Mouse (Mus musculus) embryonic facial prominence, embryonic 13.5 days (tissue): ENCODE measurements around the gene Azin2. TPM values are rescaled to one million over a fixed set of nuclear protein-coding genes. Genes with fewer than 3 reads are reported as not detected.

Experiments
- ATAC-seq: fragments of 200-750 bp; cut with Nextera tagmentation; 2 replicates; pipeline ENCODE4 v1.8.0; 2017; ENCODE audit warnings: low read depth; ENCODE audit not compliant: insufficient number of reproducible peaks, insufficient read depth, low FRiP score, low TSS enrichment
- H3K27ac ChIP-seq: fragments of 300-500 bp; sonication (generic); 2 replicates; pipeline ENCODE4 v1.5.1; 2015; ENCODE audit warnings: moderate library complexity, mild to moderate bottlenecking, inconsistent platforms
- H3K27me3 ChIP-seq: fragments of 300-500 bp; sonication (generic); 2 replicates; pipeline ENCODE4 v1.6.1; 2015; ENCODE audit warnings: mild to moderate bottlenecking, inconsistent platforms
- H3K36me3 ChIP-seq: fragments of 300-500 bp; sonication (generic); 2 replicates; pipeline ENCODE4 v1.6.1; 2015; ENCODE audit warnings: mild to moderate bottlenecking, inconsistent platforms
- H3K4me1 ChIP-seq: fragments of 300-500 bp; sonication (generic); 2 replicates; pipeline ENCODE4 v1.6.1; 2015; ENCODE audit warnings: inconsistent platforms
- H3K4me2 ChIP-seq: fragments of 300-500 bp; sonication (generic); 2 replicates; pipeline ENCODE4 v1.6.1; 2015; ENCODE audit warnings: moderate library complexity, mild to moderate bottlenecking, inconsistent platforms
- H3K4me3 ChIP-seq: fragments of 300-500 bp; sonication (generic); 2 replicates; pipeline ENCODE4 v1.5.1; 2015; ENCODE audit warnings: mild to moderate bottlenecking, inconsistent platforms
- H3K9ac ChIP-seq: fragments of 300-500 bp; sonication (generic); 2 replicates; pipeline ENCODE4 v1.6.1; 2015; ENCODE audit warnings: mild to moderate bottlenecking, inconsistent platforms
- H3K9me3 ChIP-seq: fragments of 300-500 bp; sonication (generic); 2 replicates; pipeline ENCODE4 v1.6.1; 2016; ENCODE audit warnings: inconsistent platforms
- WGBS: fragments of 180-500 bp; shearing (Covaris S2); methylation state at CpG from one replicate; pipeline ENCODE4 v1.1.7; 2015; ENCODE audit warnings: mixed read lengths; 5-methylcytosine and 5-hydroxymethylcytosine counted together
- polyA plus RNA-seq: library from polyadenylated mRNA; unstranded; fragments of >200 nt; fragmentation: Nextera tagmentation; extraction: Ambion mirVana; gene quantifications from 2 replicates; pipeline ENCODE4 v1.2.1, GENCODE M21; 2015

The Azin2 gene
- polyA plus RNA-seq, 1 experiment from 2014 or later = 31.5 TPM

DNA sequence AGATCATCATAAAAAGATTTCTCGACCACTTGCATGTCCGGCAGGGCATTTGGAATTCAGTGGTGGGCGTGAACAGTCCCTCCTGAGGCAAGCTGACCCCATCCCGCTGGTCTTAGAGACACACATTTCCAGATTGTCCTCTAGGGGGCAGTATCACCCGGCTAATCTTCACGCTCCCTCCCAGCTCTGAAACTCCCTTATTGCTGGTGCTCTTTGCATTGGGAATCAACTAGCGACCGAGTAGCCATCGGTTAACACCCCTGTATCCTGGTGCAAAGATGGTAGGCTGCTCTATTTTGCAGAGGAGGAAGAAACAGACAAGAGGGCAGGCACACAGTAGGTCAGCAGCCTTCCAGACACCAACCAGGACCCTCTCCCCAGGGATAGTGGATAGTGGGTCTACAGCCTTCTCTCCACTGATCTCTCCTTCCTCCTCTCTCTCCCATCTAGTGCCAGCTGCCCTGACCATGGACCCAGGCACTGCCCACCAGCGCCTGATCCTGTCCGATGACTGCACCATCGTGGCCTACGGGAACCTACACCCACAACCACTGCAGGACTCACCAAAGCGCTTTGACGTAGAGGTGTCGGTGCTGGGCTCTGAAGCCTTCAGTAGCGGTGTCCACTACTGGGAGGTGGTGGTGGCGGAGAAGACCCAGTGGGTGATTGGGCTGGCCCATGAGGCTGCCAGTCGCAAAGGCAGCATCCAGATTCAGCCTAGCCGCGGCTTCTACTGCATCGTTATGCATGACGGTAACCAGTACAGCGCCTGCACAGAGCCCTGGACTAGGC is 53.5 kb downstream of the Azin2 start:
- no peaks in the 10 kb centered on the region for H3K9me3 ChIP-seq
- H3K27me3 ChIP-seq = no peaks in the 10 kb centered on the region
- H3K4me2 ChIP-seq = no peak overlapping the region
- WGBS = 64% methylated on average over 24 of the region's 24 CpGs
- peaks cover 38% of the 10 kb centered on the region for H3K4me1 ChIP-seq
- H3K36me3 ChIP-seq = peaks cover 27% of the 10 kb centered on the region
- no peak for ATAC-seq
- H3K27ac ChIP-seq = no peak overlapping the region
- H3K9ac ChIP-seq = no peak overlapping the region
- no peak overlapping the region for H3K4me3 ChIP-seq

DNA sequence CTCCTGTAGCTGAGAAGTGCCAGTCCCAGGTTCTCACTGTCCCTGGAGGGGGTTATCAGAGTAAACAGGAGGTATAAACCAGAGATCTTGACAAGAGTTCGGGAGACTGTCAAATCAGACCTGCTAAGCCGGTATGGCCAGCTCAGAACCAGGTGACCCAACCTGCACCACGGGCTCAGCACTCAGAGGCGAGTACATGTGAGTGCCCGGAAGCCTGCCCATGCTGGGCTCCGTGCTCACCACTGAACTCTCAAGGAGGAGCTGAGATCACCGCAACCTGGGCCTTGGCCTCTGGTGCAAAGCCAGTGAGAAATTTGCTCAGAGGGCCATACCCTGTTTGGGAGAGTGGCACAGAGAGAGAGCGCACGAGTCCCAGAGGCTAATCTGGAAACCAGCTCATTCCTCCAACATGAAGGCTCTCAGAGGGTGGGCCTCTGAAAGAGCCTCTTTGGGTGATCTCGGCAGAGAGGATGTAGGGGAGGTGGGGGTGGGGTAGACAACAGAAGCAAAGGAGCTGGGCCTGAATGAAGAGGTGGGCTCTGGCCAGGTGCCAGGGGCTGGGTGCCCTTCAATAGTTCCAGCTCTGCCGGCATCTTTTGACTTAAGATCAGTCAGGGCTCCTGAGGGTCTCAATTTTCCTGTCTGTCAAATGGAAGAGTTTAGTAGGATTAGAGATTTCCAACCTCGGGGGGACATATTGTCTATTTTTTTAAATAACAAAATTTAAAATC is 54.8 kb downstream of the Azin2 start:
- Histone ChIP-seq H3K36me3 (peaks cover 39% of the 10 kb centered on the region), H3K9ac (no peak overlapping the region)

DNA sequence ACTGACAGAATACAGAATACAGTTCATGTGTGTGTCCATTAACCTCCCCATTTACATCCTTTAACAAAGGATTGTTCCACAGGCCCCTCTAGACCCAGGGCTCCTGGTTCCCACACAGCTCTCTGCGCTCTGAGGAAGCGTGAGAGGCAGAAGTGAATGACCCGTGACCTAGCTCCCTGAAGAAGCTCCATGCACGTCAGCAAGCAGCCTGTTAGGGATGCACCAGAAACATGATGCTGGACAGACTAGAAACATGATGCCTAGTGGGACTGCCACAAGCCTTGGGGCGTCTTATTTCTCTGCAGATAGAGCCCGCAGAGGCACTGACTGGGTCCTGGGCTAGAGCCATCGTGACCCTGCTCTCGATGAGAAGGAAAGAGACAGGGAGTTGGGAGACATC is 55.5 kb downstream of the Azin2 start:
- Histone ChIP-seq H3K4me3 (no peak overlapping the region), H3K4me2 (no peak overlapping the region), H3K27ac (peak overlapping the region; percentile 48), H3K36me3 (peaks cover 38% of the 10 kb centered on the region), H3K9me3 (no peaks in the 10 kb centered on the region), H3K4me1 (peaks cover 42% of the 10 kb centered on the region), H3K9ac (no peak overlapping the region), H3K27me3 (no peaks in the 10 kb centered on the region)
- no peak for ATAC-seq
- 26% methylated on average over 8 of the region's 8 CpGs for WGBS

More for the DNA sequence above, 54.8 kb downstream of the Azin2 start:
- H3K27ac ChIP-seq = peak overlapping the region; percentile 48
- no peak overlapping the region for H3K4me2 ChIP-seq
- no peaks in the 10 kb centered on the region for H3K27me3 ChIP-seq
- WGBS = 55% methylated on average over 12 of the region's 12 CpGs
- H3K9me3 ChIP-seq = no peaks in the 10 kb centered on the region
- peaks cover 42% of the 10 kb centered on the region for H3K4me1 ChIP-seq
- H3K4me3 ChIP-seq = no peak overlapping the region
- peak; percentile 13; the same call in 1 of the 2 replicates for ATAC-seq

DNA sequence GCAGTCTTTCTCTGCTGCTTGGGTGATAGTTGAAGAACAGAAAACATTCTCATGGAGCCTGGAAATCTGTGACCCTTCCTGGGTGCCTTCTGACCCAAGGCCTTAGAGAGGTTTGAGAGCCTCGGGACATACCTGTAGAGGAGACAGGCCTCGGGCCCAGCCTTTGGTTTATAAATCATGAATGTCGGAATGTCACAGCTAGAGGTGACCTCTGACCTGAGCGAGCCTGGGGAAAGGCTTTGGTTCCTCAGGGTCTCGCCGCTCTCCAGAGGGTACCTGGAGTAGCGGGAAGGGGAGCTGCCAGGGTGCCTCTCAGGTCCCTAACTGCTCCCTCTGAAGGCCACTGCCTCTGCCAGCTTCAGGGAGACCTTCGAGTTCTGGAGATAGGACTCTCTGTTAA is 57.0 kb downstream of the Azin2 start:
- Histone ChIP-seq H3K4me1 (peaks cover 46% of the 10 kb centered on the region), H3K4me2 (no peak overlapping the region), H3K27ac (peak overlapping the region; percentile 77), H3K9ac (peak overlapping the region; percentile 27; the same call in 1 of the 2 replicates), H3K36me3 (peaks cover 41% of the 10 kb centered on the region), H3K27me3 (no peaks in the 10 kb centered on the region), H3K9me3 (no peaks in the 10 kb centered on the region), H3K4me3 (no peak overlapping the region)
- no peak for ATAC-seq
- WGBS = 22% methylated on average over 8 of the region's 8 CpGs

DNA sequence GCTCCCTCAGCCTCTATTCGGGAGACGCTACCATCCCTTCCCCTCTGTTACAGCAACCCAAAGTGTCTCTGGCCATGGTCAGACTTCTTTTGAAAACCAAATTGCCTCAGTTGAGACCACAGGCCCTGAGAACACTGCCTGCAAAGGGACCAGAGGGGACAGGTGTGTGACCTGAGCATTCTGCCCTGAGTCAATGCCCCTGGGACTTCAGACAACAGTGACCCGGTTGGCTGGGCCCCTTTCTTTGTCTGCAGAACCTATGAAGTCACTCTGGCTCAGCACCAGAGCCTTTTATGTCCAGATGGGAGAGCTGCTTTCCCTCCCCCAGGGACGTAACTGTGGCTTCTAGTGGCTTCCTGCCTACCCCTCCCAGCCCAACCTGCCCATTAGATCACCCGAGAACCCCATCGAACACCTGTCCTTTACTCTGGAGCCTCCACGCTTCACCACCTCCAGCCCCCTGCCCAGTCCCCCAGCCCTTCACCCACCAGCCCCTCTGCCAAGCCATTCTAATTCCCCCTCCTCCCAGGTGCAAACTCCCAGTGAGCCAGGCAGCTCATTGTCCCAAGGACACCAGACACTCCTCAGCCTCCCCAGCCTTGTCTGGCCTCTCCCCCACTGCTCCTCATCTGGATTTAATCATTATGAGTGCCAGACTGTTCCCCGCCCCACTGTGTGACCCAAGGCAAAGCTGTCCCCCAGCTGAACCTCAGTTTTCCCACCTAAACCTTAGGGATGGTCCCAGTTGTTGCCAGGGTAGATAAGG is 58.0 kb downstream of the Azin2 start:
- WGBS = 28% methylated on average over 8 of the region's 8 CpGs
- Histone ChIP-seq H3K4me3 (no peak overlapping the region), H3K4me1 (peaks cover 57% of the 10 kb centered on the region), H3K9ac (peak overlapping the region; percentile 16; the same call in 1 of the 2 replicates), H3K27ac (peak overlapping the region; percentile 77), H3K4me2 (no peak overlapping the region), H3K9me3 (no peaks in the 10 kb centered on the region), H3K27me3 (no peaks in the 10 kb centered on the region), H3K36me3 (peaks cover 31% of the 10 kb centered on the region)
- ATAC-seq = no peak

DNA sequence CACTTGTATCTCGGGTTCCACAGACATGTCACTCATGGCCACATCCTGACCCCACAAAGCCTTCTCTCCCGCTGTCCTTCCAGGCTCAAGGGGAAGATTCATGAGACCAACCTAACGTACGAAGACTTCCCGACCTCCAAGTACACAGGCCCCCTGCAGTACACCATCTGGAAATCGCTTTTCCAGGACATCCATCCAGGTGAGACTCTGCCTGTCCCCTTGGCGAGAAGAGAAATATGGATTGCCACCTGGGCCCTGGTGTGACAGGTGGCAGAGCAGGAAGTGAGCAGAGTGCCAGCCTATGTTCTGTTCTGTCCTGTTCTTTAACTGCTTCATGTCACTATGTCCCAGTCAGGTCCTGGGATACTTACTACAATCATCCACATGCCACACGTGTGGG is 59.9 kb downstream of the Azin2 start:
- WGBS = 88% methylated on average over 8 of the region's 8 CpGs
- peaks cover 26% of the 10 kb centered on the region for H3K36me3 ChIP-seq
- H3K4me2 ChIP-seq = no peak overlapping the region
- H3K27me3 ChIP-seq = no peaks in the 10 kb centered on the region
- no peaks in the 10 kb centered on the region for H3K9me3 ChIP-seq
- no peak overlapping the region for H3K9ac ChIP-seq
- ATAC-seq = no peak
- no peak overlapping the region for H3K27ac ChIP-seq
- no peak overlapping the region for H3K4me3 ChIP-seq
- H3K4me1 ChIP-seq = peaks cover 71% of the 10 kb centered on the region

DNA sequence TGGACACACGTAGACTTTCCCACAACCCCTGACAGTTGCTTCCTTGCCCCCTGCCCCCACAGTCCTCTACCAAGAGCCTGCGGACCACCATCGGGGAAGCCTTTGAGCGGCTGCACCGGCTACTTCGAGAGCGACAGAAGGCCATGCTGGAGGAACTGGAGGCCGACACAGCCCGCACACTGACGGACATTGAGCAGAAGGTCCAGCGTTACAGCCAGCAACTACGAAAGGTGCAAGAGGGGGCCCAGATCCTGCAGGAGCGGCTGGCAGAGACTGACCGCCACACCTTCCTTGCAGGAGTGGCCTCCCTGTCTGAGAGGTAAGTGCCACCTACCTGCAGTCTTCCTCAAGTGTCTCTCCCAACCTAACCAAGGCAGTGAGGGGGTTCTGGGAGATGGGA is 61.8 kb downstream of the Azin2 start:
- ATAC-seq = no peak
- Histone ChIP-seq H3K27me3 (no peaks in the 10 kb centered on the region), H3K27ac (peak overlapping the region; percentile 97), H3K9me3 (no peaks in the 10 kb centered on the region), H3K9ac (no peak overlapping the region), H3K4me3 (no peak overlapping the region), H3K4me1 (peaks cover 53% of the 10 kb centered on the region), H3K36me3 (peaks cover 26% of the 10 kb centered on the region), H3K4me2 (no peak overlapping the region)
- WGBS = 84% methylated on average over 14 of the region's 14 CpGs

DNA sequence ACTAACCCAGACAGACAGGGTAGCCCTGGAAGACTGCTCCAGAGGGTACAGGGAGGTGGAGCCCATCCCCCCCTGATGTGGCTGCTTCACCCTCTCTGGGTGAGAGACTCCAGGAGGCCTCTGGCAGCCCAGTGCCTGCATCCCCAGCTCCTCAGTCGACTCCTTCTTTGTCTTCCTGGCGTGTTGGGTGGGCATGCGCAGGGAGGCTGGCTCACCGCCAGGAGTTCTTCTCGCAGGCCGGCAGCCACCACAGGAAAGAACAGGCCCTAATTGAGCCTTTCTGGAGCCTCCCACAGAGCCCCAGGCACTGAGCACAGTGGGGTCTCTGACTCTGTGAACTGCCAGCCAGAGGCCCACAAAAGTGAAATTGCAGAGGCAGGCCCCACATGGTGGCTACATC is 62.9 kb downstream of the Azin2 start:
- H3K4me3 ChIP-seq = no peak overlapping the region
- H3K9me3 ChIP-seq = no peaks in the 10 kb centered on the region
- H3K36me3 ChIP-seq = peaks cover 26% of the 10 kb centered on the region
- ATAC-seq = peak; percentile 85
- under 1% methylated on average over 6 of the region's 6 CpGs for WGBS
- H3K4me2 ChIP-seq = peak overlapping the region; percentile 37
- H3K9ac ChIP-seq = peak overlapping the region; percentile 67
- no peaks in the 10 kb centered on the region for H3K27me3 ChIP-seq
- peaks cover 42% of the 10 kb centered on the region for H3K4me1 ChIP-seq
- peak overlapping the region; percentile 97 for H3K27ac ChIP-seq

DNA sequence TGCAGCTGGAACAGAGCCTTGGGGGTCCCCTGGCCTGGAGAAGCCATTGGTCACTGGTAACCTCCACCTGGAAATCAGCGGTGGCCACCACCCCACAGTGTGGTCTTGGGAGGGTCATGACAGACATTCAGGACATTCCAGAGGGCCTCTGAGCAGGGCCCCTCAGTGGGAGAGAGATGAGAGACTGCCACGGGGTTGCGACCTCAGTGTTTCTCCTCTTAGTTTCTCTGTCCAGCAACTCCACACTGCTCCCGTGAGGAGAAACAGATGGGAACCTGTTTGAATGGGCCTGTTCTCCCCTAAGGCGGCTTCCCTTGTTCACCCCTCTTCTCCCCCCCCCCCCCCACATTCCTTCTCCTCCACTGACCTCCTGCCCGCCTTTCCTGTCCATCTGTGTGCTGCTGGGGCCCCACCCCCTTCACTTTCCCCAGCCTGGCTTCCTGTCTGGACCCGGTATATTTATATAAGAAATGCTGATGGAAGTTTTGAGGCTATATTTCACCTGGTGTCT is 64.3 kb downstream of the Azin2 start:
- Histone ChIP-seq H3K4me1 (peaks cover 32% of the 10 kb centered on the region), H3K27me3 (no peaks in the 10 kb centered on the region), H3K4me3 (no peak overlapping the region), H3K9ac (no peak overlapping the region), H3K27ac (peak overlapping the region; percentile 97), H3K9me3 (no peaks in the 10 kb centered on the region), H3K4me2 (no peak overlapping the region), H3K36me3 (peaks cover 20% of the 10 kb centered on the region)
- ATAC-seq = no peak
- WGBS = 11% methylated on average over 7 of the region's 7 CpGs

DNA sequence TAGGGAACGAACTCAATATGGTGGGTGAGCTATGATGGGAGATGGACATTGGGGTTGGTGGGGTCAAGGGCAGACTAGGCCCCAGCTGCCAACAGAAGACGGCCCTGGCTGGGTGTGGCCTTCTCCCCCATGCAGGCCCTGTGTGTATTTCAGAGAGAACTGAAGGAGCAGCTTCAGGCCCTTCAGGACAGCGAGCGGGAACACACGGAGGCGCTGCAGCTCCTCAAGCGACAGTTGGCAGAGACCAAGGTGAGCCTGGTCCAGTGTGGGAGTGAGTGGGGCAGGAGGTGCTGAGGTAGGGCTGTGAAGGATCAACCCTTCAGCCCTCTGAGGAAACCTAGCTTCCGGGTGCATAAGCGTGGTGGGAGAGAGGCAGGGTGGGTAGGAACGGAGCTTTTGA is 65.6 kb downstream of the Azin2 start:
- ATAC-seq = no peak
- H3K4me1 ChIP-seq = peaks cover 33% of the 10 kb centered on the region
- no peak overlapping the region for H3K4me3 ChIP-seq
- no peaks in the 10 kb centered on the region for H3K9me3 ChIP-seq
- no peaks in the 10 kb centered on the region for H3K27me3 ChIP-seq
- H3K27ac ChIP-seq = no peak overlapping the region
- no peak overlapping the region for H3K4me2 ChIP-seq
- WGBS = 94% methylated on average over 10 of the region's 10 CpGs
- H3K36me3 ChIP-seq = peaks cover 11% of the 10 kb centered on the region; the same call in 1 of the 2 replicates
- H3K9ac ChIP-seq = no peak overlapping the region

DNA sequence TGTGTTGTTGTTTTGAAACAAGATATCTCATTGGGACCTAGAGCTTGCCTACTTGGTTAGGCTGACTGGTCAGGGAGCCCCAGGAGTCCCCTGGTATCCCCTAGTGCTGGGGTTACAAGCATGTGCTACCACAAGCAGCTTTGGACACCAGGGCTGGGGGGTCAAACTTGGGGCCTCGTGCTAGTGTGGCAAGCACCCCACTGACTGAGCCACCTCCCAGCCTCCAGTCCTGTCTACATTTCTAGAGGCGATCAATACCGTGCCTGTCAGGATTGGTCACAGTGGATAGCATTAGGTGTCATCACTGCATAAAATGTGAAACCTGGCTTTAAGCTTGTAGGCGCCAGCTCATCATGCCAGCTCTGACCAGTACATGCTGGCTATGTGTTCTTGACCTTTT is 66.4 kb downstream of the Azin2 start:
- 96% methylated on average over 4 of the region's 4 CpGs for WGBS
- peaks cover 42% of the 10 kb centered on the region for H3K4me1 ChIP-seq

More for the DNA sequence above, 66.4 kb downstream of the Azin2 start:
- Histone ChIP-seq H3K27me3 (no peaks in the 10 kb centered on the region), H3K27ac (no peak overlapping the region), H3K4me3 (no peak overlapping the region), H3K9me3 (no peaks in the 10 kb centered on the region), H3K4me2 (no peak overlapping the region), H3K9ac (no peak overlapping the region), H3K36me3 (peaks cover 3% of the 10 kb centered on the region; the same call in 1 of the 2 replicates)
- no peak for ATAC-seq
